Mouse (Mus musculus) ovary, postnatal 36 days (tissue): Measurements from ENCODE around the gene Ddost.
"Not testable (repeated sequence)": the region's sequence is repeated elsewhere in the genome, so short reads cannot be mapped to it uniquely, and the experiment has no call there.

Experiments
- DNase-seq: peaks from one replicate; pipeline ENCODE4 v3.0.0; 2022; ENCODE audit warnings: low spot score, mixed read lengths

Gene Ddost

GRCm38 (mm10) chr4:138311595-138311994 lies 7.1 kb downstream of the Ddost start:
- DNase-seq, result peak; percentile 44

DNA sequence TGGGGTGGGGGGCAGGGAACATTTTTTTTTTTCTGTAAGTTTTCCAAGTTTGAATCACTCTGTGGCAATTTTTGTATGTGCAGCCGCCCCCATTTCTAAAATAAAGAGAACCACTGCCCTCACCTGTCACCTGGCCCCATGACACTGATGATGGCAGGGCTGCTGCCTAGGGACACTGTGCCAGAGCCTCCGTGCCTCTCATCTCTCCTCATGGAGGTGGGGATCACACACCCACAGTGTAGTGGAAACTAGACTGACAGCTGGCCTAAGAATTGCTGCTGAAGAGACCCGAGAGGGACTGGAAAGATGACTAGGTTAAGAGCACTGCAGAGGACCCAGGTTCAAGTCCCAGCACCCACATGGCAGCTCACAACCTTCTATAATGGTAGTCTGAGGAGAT lies 7.6 kb downstream of the Ddost start:
- no peak for DNase-seq

DNA sequence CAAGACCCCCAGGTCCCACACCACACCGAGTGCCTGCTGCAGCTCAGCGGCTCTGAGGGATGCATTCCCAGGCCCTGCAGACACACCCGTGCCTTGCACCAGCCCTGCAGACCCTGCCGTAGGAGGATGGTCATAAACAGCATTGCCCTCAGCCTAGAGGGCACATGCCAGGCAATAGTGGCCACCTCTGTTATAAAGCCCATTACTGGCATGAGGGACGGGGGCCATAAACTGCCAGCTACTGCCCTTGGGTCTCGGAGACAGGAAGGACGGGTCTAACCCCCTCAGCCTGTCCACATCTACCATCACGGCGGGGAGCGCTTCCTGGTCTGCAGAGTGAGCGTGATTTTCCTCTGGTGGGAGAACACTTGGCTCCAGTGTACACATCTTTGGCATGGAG lies 8.5 kb downstream of the Ddost start:
- DNase-seq, result no peak

DNA sequence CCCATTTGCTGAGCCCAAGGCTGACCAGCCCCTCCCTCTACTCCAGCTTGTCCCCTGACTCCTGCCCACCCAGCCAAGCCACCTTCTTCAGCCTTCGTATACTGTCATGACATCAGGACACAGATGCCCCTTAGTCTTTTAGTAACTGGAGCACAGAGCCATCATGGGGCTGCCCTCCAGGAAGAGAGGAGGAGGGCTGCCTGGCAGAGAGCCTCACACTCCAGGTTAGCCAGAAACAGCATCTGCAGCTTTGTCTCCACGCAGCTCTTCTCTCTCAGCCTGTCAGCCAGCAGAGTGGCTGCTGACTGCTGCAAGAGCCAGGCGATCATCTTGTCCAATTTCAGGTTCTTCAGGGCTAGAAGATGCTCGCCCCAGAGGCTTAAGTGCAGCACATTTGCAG lies 9.3 kb downstream of the Ddost start:
- DNase-seq, result no peak

DNA sequence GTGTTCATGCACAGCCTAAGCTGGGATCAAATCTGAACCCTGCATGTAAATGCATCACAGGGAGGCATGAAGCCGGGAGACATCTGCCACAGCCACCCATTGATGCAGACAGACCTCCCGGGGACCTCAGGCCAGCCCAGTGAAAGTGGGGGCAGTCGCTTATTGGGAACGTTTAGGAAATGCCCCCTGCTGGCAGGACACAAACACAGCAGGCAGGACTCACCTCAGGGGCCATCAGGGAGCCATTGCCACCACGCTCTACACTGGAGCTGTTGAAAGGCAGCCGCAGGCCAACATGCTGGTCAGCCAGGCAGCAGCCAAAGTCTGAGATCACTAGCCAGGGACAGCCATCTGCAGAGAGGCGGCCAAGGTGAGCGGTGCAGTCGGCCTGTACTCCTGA lies 11.3 kb downstream of the Ddost start:
- DNase-seq, result no peak

DNA sequence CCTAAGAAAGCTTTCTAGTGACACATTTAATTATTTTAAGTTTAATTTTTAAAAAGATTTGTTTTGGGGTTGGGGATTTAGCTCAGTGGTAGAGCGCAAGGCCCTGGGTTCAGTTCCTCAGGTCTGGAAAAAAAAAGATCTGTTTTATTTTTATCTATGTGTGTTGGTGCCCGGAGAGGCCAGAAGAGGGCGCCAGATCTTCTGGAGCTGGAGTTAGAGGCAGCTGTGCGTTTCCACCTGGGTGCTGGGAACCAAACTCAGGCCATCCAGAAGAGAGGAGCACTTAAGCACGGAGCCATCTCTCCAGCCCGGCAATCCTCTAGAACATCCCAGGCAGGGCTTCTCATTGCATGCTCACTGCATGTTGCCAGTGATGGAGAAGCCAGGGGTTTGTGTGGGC lies 11.8 kb downstream of the Ddost start:
- DNase-seq, result no peak

DNA sequence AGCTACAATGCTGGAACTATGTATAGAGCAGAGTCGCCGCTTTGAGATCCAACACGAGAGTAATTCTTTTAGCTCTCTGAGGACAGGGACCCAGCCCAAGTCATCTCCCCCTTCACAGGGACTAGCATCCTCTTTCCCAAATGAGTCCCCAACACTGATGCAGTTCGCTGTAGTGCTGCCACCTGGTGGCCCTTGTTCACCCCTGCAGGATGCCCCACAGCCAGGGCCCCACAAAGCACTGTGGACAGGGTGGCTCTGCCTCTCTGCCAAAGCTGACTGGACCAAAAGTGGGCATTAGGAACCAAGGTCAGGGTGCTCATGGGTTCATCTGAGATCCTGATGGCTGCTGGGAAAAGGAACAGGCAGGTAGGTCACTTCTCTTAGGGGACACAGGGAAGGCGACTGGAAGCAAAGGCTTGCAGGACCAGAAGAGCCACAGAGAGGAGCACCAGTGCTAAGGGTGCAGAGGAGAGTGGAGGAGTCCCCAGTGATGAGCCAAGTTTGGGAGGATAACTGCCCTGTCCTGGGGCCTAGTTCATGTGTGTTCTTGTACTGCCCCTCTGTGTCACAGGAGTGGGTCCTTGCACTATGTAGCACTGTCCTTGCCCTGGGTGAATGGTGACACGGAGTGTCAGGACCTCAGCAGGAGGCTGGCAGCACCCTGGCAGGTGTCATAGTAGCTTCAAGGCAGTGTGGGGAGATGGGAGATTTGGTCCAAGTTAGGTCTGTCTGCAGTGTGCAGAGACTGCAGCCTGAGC lies 14.2 kb downstream of the Ddost start:
- peak; percentile 53 for DNase-seq

- peak; percentile 78 for DNase-seq
Measured at GRCm38 (mm10) chr4:138319508-138319907, 15.0 kb downstream of the Ddost start.

GRCm38 (mm10) chr4:138320711-138321110 lies 16.2 kb downstream of the Ddost start:
- no peak for DNase-seq

DNA sequence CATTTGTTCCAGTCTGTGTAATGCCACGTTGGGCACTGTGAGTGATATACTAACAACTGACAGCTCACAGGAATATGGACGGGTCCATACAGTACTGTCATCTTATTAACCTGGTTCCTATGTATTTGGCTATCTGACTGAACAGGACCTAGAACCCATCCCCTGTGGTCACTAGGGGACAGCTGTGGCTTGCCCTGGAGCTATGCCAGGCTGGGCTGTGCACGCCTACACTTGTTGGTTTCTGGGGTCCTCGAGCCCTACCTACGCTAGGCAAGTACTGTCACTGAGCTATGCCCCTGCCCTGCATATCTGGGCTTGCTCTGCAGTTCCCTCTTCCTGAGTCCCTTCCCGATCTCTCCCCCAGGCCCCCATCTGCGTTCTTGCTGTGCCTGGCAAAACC lies 17.0 kb downstream of the Ddost start:
- DNase-seq, result no peak

- no peak for DNase-seq
Measured at GRCm38 (mm10) chr4:138322692-138323091, 18.2 kb downstream of the Ddost start.

DNA sequence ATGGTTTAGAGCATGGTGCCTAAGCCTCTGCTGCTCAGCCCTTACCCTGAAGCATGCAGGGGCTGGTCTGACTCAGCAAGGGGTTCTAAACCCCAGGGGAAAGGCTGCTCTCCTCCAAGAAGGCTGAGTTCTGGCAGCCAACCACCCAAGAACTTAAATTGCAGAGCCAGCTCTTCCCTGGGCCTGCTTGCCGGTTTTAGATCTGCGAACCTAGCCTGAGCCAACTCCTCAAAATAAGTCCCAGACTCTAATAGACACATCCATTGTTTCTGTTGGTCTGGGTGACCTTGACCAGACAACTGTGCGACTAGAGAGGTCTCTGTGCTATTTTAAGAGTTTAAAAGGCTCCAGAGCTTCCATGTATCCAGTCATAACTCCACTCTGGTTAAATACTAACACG lies 19.2 kb downstream of the Ddost start:
- DNase-seq, result no peak

DNA sequence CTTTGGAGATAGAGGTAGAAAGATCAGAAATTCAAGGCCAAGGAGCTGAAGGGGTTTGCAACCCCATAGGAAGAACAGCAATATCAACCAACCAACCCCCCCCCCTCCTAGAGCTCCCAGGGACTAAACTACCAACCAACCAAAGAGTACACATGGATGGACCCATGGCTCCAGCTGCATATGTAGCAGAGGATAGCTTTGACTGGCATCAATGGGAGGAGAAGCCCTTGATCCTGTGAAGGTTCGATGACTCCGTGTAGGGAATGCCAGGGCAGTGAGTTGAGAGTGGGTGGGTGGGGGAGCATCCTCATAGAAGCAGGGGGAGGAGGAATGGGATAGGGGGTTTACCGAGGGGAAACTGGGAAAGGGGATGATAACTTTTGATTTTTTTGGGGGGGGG lies 19.9 kb downstream of the Ddost start:
- no peak for DNase-seq

DNA sequence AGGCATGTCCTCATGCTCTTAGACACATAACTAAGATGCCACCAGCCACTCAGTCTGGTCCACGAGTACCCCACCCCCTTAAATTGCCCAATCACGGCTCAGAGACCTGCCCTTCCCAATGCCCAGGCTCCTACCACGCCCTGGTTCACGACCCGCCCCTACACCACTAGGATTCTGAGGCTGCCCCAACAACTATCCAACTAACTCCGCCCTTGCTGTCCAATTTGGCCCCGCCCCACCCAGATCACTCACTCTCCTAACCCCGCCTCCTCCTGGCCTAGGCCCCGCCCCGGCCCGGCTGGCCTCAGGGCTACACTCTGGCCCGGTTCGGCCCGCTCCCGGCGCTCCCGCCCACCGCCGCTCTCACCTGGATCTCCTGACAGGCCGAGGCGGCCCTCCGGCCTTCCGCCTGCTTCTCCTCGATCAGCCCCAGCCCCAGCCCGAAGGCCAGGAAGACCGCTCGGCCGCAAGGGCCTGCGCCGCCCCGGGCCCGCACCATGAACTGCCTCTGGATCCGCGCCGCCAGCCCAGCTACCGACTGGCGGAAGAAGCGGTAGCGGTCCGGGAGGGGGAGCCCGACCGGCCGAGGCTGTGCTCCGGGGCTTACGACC lies 21.0 kb downstream of the Ddost start:
- DNase-seq, result peak; percentile 96

GRCm38 (mm10) chr4:138326077-138326695 lies 21.7 kb downstream of the Ddost start, which contains the start of gene Pink1:
Gene Pink1 (minus strand): TSS chr4:138326307.
- peak; percentile 92 for DNase-seq

DNA sequence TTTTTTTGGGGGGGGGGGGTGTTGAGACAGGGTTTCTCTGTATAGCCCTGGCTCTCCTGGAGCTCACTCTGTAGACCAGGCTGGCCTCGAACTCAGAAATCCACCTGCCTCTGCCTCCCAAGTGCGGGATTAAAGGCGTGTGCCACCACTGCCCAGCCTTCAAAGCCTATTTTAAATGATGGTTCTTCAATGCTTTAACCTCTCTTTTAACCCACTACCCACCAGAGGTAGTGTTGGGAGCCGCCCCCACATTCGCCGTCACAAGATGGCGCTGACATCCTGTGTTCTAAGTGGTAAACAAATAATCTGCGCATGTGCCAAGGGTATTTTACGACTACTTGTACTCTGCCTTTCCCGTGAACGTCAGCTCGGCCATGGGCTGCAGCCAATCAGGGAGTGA lies 22.6 kb downstream of the Ddost start:
- DNase-seq, result not testable (repeated sequence)

DNA sequence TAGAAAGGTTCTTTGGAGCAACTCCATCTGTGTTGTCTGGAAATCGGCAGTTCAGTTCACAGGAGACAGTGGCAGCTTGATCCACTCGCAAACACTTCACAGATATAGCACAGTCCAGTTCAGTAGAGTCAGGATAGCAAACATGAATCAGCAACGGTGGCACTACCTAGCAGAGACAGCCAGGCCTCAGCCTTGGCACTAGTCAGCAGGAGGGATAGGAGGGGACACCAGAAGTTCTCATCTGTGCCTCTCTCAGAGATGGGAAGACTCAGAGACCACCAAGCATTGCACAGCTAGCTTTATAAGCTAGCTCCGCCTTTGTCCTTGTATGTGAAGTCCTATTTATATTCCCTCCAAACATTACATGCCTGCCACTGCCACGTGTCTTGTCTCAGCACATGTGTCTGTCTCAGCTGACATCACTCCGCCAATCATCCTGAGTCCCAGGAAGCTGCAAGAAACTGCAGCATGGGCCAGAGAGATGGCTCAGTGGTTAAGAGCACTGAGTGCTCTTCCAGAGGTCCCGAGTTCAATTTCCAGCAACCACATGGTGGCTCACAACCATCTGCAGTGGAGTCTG lies 23.5 kb downstream of the Ddost start:
- DNase-seq, result no peak

DNA sequence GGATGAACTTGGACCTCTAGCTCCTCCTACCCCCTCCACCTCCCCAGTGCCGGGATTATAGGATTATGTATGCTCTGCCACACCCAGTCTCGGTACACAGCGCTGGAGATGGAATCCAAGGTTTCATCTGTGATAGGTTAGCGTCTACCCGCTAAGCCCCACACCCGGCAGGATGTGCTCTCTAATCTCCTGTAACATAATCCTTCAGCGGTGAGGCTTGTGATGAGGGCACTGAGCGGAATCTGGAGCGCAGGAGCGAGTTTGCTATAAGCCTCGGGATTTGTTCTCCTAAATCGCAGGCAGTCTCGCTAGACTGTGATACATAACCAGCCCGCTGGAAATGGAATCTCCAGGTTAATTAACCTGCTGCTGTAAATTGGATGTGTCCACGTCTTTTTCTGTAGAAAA lies 25.7 kb downstream of the Ddost start:
- no peak for DNase-seq

GRCm38 (mm10) chr4:138331647-138332046 lies 27.1 kb downstream of the Ddost start:
- no peak for DNase-seq

DNA sequence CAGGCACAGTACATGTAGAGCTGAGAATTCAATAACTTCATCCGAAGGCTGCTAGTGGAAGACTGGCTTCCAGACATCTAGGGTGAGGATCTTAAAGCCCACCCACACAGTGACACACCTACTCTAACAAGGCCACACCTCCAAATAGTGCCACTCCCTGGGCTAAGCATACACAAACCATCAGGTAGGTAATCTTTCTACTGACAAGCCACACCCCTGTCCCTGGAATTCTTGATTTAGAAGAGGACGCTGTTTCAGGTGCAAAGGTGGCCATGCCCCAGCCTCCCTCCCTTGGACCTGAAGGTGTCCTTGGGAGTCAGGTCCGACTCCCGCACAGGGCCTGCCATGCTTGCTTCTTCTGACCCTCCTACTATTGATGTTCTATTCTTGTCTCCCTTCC lies 28.6 kb downstream of the Ddost start:
- no peak for DNase-seq

DNA sequence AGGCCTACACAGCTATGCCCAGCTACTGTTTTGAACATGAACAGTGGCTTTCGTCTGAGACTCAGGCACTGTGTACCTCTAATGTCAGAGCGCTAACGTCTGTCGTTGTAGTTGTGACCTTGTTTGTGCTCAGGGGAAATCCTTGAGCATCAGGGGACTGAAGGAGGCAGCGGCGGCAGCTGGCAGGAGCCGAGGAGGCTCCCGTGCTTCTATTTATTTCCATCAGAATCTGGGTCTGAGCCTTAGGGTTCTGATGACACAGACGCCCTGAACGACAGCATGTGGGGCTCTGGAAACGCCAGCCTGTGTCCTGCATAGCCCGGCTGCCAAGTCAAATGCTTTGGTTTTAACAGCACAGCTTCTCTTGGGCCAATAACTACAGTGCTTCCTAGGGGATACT lies 30.5 kb downstream of the Ddost start:
- DNase-seq, result no peak

DNA sequence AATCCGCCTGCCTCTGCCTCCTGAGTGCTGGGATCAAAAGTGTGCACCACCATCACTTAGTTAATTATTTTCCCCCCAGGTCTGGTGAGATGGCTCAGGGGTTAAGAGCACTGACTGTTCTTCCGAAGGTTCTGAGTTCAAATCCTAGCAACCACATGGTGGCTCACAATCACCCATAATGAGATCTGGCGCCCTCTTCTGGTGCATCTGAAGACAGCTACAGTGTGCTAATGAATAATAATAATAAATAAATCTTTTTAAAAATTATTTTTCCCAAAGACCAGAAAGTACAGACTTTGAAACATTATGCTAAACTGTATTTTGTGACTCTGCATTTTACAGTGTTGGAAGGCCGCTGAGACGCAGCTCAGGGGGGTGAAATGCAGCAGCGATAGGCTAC lies 31.1 kb downstream of the Ddost start:
- no peak for DNase-seq

DNA sequence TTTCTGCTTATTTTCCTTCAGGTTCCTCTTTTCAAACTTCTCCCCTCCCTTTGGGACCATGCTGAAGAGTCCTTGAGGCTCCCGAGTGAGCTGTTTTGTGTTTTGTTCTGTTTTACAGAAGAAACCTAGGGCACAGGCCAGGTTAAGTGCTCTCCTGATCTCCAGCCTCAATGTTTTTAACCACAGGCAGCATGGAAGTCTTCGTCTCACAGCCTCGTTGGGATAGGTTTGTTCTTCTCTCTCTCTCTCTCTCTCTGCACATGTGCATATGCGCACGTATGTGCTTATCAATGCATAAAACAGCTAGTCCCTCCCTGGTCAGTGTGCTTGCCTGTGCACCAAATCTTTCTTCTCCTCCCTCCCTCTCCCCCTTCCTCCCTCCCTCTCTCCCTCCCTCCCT lies 32.3 kb downstream of the Ddost start:
- no peak for DNase-seq
